Mouse (Mus musculus) lung, postnatal 25 days (tissue): ENCODE measurements at regions not wholly inside any gene's neighbourhood (a gene's known extent, or its start where the extent isn't known, plus 50 kb on each side); places are given as distances from the start of the nearest gene placed in this dataset.
"Not testable (repeated sequence)": the region's sequence is repeated elsewhere in the genome, so short reads cannot be mapped to it uniquely, and the experiment has no call there.

Experiments
- DNase-seq: peaks from one replicate; pipeline ENCODE4 v3.0.0; 2022; ENCODE audit warnings: low spot score

DNA sequence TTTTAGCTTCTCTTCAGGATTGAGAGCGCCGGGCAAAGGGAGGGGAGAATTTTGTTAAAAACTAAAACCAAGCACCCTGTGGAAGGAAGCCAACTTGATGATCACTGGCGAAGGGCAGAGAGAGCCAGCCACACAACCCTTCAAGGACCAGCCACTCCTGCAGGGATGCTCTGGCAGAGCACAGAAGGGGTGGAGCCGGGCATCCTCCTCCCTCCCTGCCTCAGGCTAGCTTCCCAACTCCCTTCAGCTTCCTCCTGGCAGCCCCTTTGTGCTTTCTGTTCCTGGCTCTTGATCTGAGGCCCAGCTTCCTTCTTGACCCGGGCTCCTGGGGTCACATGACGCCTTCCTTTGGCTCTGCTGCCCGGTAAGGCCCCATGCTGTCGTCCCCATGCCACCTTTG lies 591.8 kb upstream of the Gm10131 start:
- no peak for DNase-seq

DNA sequence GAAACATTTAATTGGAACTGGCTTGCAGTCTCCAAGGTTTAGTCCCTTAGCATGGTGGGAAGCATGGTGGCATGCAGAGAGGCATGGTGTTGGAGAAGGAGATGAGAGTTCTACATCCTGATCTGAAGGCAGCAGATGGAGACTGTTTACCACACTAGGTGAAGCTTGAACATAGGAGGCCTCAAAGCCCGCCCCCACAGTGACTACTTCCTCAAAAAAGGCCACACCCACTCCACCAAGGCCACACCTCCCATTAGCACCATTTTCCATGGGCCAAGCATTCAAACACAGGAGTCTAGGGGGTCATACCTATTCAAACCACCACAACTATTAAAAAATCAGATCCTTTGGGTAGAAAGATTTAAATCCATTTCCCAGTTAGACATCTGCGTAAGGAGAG lies 591.3 kb upstream of the Gm10131 start:
- DNase-seq = no peak

DNA sequence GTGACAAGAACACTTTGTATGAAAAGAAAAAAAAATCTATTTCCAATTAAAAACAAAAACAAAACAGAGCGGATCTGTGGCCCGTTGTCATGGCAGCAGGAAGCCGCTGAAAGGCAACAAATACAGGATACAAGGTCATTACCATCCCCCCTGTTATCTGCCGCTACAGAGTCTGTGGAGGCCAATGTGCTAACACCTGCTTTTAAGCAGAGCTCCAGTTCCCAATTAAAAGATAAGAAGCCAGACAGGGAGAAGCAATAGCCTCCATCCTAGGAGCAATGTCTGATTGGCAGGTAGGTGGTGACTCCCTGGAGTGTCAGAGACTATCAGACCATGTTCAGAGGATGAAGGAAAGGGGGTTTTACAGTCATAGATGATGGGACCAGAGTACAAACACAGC lies 587.5 kb upstream of the Gm10131 start:
- DNase-seq = no peak

DNA sequence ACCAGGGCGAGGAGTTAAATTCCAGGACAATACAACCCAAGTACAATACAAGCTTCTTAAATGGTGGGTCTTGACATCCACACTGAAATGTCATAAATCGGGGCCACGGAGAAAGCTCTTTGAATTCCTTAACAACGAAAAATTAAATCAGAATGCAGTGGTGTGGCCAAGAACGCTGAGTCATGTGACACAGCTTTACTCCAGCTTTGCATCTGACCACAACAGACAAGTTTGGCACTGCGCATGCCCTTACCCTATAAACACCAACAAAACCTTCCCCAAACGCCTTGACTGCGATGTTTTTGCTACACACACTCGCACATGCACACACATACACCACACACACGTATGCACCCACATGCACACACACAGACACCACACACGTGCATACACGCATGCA lies 584.8 kb upstream of the Gm10131 start:
- DNase-seq = no peak

DNA sequence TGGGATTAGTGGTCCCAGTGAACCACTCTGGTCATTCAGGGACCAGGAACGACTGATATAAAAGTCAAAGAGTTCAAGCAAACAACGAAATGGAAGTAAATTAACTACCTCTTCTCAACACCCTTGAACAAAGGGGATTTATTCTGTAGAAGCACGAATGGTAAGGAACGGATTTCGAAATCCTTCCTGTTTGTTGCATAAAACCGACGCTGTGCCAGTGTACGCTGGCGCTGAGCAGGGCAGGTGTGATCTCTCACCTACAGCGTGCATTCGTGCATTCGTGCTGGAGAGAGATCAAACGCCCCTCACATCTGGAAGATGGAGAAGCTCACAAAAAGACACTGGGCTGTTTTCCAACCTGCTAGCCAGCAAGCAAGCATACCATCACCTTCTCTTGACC lies 581.1 kb upstream of the Gm10131 start:
- peak; percentile 30 for DNase-seq

DNA sequence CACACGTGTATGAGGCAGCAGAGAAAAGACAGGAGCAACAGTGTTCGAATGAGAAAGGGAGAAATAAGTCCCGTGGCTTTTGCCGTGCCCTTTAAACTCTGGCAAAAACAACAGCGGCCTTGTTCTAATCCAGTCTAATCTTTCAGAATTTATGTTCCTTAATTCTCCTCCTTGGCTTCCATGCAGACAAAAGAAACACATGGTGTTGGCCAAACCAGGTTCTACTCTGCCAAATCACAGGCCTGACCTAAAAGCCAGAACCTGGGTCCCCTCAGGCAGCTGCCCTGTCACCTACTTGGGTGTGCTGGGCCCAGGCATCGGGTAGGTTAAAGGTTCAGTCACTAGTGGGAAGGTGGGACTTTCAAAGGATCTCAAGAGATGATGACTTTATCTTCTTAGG lies 580.2 kb upstream of the Gm10131 start:
- DNase-seq = no peak

DNA sequence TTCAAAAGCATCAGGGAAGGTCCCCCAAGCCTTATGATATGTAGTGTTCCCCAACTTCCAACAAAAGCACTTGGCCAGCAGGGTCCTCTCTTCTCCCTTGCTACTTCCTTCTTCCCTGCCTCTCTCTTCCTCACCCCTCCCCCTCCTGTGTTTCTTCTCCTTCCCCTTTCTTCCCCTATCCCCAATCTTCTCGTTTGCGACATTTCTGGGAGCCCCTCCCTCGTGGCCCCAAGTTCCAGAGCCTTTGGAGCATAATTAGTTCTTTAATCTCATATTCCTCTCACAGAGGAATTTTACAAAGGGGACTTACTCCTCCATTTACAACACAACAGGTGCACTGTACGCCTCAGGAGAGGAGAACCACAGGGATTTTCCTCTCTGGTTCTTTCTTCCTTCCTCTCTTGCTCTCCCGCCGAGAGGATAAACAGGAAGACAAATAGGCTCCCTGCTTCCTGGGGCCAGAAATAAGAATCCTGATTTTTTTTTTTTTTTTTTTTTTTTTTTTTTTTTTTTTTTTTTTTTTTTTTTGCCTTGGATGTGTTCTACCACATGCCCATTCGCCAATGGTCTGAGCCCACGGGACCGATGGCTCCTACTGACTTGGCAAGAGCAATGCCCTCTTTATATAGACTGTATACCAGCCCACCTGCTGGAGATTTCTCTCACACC lies 578.4 kb upstream of the Gm10131 start:
- peak; percentile 26 for DNase-seq

DNA sequence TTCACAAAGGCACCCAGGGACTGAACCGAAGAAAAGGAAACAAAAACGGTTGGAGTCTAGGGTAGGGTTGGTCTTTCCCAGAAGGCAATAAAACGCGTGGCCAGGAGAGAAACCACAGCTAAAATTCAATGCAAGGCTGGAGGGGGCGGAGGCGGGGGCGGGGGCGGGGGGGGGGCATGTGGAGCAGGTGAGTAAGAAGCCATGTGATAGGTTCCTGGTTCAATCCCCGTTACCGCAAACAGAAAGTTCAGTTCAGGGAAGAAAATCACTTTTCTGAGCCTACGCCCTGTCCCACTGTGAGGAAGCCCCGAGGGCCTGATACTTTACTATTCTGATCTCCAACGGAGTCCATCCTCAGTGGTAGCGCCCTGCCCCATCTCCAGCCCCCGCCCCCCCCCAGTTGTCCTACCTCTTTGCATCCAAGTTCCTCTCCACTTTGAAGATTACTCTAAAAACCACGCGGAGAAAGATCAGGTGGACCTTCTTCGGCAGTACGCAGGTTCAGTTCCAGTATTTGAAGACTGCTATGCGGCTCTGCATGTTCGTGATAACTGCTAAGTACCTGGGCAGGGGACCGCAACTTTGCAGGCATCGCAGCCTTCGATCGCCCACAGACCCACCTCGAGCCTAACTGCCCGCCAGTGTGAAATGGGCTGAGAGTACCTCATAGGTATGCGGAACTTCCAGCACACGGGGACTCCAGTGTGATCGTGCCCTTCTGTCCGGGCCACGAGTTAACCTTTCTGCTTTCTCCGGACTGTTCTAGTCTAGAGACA lies 577.7 kb upstream of the Gm10131 start:
- no peak for DNase-seq

DNA sequence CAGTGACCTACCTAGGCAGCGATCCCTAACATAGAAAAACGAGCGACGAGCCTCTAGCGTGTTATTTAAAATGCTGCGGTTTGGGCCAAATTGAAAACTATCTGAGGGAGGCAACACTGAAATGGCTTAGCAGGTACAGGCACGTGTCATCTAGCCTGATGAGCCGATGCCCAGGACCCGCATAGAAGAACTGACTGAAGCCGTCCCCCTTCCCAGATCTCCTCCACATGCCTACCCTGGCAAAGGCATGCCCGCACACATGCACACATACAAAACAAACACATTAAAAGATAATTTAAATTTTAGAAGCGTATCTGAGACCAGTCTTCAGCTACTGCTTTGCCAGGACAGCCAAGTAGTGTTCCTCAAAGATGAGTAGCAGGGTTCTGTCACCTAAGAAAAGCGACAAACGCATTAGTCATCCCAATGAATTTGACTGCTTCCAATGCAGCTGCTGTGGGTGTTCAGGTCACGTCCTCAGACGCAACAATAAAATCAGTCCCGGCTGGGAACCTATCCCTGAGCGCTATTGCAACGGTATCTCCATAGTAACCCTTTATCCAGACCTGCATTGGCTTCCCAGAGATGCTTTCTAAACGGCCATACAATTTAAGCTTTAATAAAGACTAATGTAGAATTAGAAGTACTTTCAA lies 577.0 kb upstream of the Gm10131 start:
- no peak for DNase-seq

DNA sequence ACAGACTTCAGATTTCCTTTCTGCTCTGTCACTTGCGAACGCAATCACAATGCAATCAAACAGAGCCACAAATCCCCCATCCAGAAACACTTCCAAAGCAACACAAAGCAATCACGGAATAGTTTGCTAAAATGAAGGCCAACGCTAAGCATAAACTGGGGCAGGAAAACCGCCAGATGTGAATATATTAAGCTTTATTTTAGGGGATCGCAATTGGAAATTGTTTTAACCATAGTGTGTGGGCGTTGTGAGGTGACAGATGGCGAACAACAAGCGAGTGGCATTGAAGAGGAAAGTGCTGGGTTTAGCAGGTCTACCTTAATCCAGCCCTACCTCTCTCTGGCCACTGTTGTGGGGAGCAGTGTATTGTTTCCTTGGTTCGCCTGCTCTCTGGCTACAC lies 574.8 kb upstream of the Gm10131 start:
- DNase-seq = no peak

DNA sequence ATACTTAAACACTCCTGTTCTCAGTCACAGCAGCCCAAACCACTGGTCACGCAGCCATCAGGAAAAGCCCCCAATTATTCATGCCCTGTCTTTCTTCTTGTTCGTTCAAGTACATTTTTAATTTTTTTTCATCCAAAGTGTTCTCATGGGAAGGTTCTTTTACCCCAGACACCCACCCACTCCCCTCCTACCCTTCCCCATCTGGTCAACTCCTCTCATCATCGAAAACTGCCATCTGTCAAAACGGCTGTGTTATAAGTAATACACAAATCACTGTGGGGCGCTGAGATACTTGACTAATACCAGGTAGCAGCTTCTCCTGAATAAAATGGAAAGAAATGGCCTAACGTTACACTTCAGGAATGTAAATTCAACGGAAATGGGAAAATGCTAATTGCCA lies 573.1 kb upstream of the Gm10131 start:
- DNase-seq = no peak

DNA sequence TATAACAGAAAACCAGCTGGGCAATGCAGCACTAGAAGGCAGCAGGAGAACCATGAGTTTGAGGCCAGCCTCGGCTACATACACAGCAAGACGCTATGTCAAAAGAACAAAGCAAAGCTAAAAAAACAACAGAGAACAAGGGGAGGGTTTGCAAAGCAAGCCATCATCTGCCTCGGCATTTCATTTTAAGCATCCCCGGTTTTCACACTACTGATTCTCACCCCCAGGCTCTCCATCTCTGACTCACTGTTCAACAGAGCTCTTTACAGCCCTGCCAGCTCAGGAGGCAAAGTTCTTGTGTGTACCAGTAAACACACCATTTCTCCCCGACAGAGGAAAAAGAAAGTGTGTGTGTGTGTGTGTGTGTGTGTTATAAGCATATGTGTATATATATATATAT lies 571.6 kb upstream of the Gm10131 start:
- DNase-seq = no peak

DNA sequence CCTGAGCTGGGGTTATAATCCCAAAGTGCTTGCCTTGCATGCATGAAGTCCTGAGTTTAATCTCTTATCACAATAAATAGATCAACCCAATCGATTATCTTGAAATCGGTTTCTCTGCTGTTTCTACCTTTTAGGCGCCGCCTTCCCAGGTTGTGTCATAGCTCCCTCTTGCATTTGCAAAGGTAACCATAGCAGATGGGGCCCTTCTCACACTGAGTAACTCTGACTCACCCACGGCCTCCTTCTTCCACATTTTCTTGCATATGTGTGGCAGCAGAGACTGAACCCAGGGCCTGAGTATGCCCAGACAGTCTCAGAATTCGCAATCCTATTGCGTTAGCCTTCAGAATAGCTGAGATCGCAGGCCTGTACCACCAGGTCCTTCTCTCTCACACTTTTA lies 570.7 kb upstream of the Gm10131 start:
- DNase-seq = no peak

DNA sequence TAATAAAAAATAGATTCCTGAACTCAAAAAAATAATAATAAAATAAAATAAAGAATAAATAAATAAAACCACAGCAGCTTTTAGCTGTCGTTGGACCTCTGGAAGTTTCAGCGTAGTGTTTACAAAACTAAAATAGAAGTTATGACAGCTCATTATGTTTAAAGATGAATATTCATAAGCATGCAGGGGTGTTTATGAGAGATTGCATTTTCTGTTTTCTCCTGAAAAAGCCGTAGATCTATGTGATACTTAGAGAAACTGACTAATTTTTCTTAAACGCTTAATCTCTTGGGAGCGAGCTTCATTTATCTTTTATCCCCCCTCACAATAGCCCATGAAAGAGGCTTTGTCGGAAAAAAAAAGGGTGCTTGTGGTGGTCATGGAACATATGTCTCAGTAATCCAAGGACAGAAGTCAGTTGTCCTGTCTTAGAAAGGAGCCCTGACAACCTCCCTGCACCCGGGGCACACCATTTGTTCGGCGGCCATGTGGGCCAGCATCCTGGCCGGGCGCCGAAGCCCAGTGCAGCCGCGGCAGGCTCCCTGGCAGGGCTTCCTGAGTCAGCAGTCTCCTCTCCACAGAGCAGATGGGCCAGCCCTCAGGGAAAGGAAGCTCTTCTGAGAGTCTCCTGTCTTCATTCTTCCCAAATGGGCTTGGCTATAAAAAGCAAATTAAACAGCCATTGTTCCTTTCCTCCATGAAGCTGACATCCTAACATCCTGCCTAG lies 568.2 kb upstream of the Gm10131 start:
- DNase-seq = peak; percentile 47

DNA sequence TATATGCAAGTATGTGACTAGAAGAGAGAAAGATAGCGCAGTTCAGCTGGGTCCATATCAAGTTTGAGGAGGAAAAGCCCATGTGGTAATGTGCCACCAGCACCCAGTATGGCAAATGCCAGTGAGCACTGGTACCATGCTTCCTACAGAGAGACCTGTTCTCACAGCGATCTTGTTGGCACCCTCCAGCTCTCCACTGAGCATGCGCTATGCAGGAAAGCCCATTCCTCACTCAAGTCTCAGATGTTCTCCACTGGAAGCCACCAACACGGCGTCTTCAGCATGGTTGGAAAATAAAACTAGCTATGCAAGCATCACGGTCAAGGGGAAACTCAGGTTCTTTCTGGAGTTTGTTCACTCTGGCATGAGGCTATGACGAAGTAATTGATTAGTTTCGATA lies 567.3 kb upstream of the Gm10131 start:
- no peak for DNase-seq

DNA sequence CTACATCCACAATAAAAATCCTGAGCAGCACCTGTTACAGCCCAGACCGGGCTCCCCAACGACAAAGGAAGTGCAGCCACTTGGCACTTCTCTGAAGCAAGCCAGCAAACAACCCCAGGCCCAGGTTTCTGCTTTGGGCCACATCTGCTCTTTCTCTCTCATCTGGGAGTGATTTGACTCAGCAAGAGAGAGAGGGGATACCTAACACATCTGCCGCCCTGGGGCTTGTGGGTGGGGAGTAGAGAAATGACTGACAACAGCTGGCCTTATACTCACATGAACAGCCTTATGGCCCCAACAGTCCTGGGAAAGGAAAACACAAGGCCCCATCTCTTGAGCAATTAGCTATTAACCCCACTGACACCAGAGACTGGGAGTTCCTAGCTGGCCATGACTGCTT lies 560.2 kb upstream of the Gm10131 start:
- no peak for DNase-seq

DNA sequence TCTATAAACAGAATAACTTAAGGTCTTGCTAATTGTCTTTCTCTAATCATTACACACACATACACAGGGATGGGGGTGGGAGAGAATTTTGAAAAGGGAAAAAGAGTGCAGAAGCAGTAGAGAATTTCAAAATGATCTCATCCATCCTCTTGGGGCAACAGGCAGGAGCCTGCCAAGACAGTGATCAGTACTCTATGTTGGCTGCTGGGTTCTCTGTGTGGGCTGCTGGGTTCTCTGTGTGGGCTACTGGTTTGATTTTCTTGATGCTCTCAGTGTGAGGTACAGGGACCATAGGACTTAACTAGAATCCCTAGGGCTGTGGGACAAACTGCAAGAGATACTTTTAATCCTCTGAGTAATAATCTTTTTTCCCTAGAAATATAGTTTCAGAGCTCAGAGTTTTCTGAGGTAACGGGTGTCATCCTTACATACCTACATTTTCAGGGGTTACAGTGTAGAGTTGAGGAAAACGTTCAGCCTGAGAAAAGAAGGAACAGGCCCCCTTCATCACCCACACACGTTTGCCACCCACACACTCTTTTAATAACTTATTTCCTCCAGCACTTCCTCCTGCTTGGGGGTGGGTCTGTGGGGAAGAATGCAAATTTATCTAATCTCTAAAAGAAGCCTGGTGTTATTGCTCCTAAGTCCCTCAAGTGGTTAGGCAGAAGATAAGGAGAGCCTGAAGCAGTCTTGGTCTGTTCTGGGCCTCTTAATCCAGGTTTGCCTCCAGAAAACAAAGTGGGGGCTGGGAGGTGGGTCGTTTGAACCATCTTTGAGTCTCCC lies 559.6 kb upstream of the Gm10131 start:
- no peak for DNase-seq

DNA sequence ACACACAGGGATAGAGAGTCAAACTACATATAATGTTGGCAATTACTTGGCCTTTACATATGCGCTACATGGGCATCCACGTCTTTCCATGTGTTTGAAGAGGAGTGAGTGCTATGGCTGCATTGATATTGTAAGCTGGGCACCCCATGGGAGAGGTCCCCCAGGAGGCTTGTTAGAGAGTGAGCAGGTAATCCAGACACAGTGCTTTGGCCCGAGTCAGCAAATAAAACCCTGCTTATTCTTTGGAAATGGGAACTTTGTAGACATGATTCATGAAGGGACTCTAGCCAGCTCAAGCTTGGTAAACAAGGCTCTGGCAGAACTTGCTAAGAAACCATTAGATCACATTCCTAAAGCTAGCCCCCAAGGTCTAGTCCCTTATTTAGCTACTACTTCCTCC lies 557.6 kb upstream of the Gm10131 start:
- DNase-seq = no peak

DNA sequence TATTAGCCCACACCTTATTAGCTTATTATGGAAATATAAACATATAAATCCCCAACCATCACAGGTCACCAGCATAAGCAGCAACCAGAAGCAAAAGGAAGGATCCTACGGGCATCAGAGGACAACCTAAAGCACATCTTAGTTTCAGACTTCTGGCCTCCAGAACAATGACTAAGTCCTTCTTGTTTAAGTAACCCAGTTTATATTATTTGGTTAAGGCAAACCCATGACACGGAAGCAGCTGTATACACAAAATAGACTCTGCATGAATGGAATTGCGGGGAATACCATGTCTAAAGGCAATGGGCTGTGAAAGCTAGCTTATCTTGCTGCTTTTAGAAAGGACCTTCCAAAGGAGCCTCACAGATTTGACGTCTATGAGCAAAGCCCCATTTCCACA lies 552.9 kb upstream of the Gm10131 start:
- DNase-seq = no peak

DNA sequence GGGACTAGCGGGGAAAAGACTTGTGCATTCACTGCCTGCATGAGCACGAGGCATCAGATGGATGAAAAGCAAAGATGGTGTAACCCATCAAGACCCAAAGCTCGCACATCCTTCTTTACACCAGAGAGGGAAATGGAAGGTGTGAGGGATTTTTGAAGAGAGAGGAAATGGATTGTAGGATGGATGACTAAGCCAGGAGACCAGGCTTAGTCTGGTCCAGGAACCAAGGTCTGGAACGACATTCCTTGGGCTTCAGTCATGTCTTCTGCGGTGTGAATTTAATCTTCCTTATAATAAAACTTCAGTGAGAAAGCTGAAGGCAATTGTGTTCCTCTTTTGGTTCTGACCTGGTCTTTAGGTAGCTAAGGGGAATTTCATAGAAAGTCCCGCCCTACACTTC lies 551.0 kb upstream of the Gm10131 start:
- no peak for DNase-seq

DNA sequence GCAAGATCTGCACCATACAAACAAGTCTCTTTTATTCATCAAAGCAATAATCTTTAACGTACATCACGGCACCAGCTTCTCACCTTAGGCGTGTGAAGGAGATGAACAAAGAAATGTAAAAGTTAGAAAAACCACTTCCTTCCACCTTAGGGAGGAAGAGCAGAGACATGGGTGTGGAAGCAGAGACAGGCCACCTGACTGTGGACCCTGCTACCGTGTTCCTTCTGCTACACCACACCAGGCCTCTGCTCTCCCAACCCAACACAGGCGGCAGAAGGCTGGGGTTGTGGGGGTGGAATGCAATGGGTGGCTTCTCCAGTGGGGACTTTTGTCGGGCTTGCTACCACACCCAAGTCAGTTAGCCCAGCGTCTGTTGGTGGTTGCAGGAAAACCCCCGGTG lies 540.2 kb upstream of the Gm10131 start:
- DNase-seq = peak; percentile 5

DNA sequence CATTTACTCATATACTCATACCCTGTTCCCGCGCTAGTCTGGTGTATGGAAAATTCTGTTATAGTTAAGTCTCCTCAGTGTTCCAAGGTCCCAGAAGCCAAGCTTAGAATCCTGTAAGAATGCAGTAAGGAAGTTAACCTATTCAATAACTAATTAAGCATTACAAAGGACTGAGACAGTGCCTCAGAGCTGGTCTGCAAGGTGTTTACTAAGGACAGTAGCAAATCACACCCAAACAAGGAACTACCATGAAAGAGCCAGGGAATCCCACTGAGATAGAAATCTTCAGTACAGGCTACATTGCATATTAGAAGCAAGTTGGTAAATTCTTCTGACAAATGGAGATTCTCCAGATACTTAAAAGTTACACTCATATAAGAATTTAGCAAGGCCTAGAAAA lies 516.7 kb upstream of the Gm10131 start:
- DNase-seq = not testable (repeated sequence)
